Mouse (Mus musculus) ES-E14 (cell line): ENCODE measurements around the gene Tmed5.

ENCODE experiments used
- HCFC1 ChIP-seq: IDR thresholded peaks from 2 replicates; pipeline ENCODE4 v1.6.1; 2012; ENCODE audit warnings: low read length, inconsistent platforms, borderline replicate concordance; ENCODE audit not compliant: insufficient read depth
- MAFK ChIP-seq: IDR thresholded peaks from 2 replicates; pipeline ENCODE4 v1.6.1; 2014; ENCODE audit warnings: mild to moderate bottlenecking, low read depth, low read length, inconsistent platforms; ENCODE audit not compliant: insufficient read depth

- TF ChIP-seq HCFC1 (no peak), MAFK (no peak)
Observed at GRCm38 (mm10) chr5:108097676-108098075, 34.7 kb downstream of the Tmed5 start.
